3 mouse cellular contexts compared by ENCODE assay signal in genomic region chr5:105136706-105137304, GRCm38 (mm10). TPM values are rescaled to one million over a fixed set of nuclear protein-coding genes. Genes with fewer than 3 reads are reported as not detected.
"Had no signal": no experiment of that assay in that cellular context is flagged by ENCODE, and none has a peak within 500 bp of the region (broad histone marks: within the 10 kb centered on the region; RNA-seq: fewer than 3 reads in every experiment).

No protein-coding gene starts in this region.

RNA-seq across cellular contexts. Expression of gene Gbp8, which starts 2.5 kb away (rescaled TPM):
- total RNA-seq: layer of hippocampus, postnatal 25 days; left cerebral cortex, postnatal 25 days had no signal
- polyA plus RNA-seq: limb, embryonic 10.5 days had no signal
